Mouse (Mus musculus) C2C12 (cell line): ENCODE results near the gene Ccdc185.

Experiments
- CEBPB ChIP-seq: IDR thresholded peaks from one replicate; pipeline ENCODE4 v1.6.1; 2011; ENCODE audit warnings: low read depth, mild to moderate bottlenecking, control low read depth, moderate library complexity
- CTCF ChIP-seq: IDR thresholded peaks from one replicate; pipeline ENCODE4 v1.5.1; 2011; ENCODE audit not compliant: control insufficient read depth, insufficient read depth, insufficient read length
- FOSL1 ChIP-seq: IDR thresholded peaks from one replicate; pipeline ENCODE4 v1.8.0; 2011; ENCODE audit warnings: mild to moderate bottlenecking, low read length; ENCODE audit not compliant: poor library complexity, insufficient read depth, severe bottlenecking
- MAX ChIP-seq: IDR thresholded peaks from one replicate; pipeline ENCODE4 v1.6.1; 2011; ENCODE audit warnings: mild to moderate bottlenecking, control low read depth
- MYOD1 ChIP-seq: IDR thresholded peaks from one replicate; pipeline ENCODE4 v1.6.1; 2011; ENCODE audit warnings: low read depth; ENCODE audit not compliant: control insufficient read depth, insufficient read length
- MYOG ChIP-seq: IDR thresholded peaks from one replicate; pipeline ENCODE4 v1.6.1; 2011; ENCODE audit not compliant: control insufficient read depth, insufficient read length; ENCODE audit errors: extremely low read depth
- USF1 ChIP-seq: IDR thresholded peaks from one replicate; pipeline ENCODE4 v1.6.1; 2011; ENCODE audit warnings: low read depth, mild to moderate bottlenecking, control low read depth, moderate library complexity

GRCm38 (mm10) chr1:182753694-182754093, 4.7 kb upstream of the Ccdc185 start:
- no peak for TF ChIP-seq CTCF
- no peak for TF ChIP-seq MYOD1
- TF ChIP-seq USF1, result no peak
- TF ChIP-seq MAX, result no peak
- TF ChIP-seq MYOG, result no peak
- TF ChIP-seq FOSL1, result no peak
- TF ChIP-seq CEBPB, result no peak
